In the genomic region with DNA sequence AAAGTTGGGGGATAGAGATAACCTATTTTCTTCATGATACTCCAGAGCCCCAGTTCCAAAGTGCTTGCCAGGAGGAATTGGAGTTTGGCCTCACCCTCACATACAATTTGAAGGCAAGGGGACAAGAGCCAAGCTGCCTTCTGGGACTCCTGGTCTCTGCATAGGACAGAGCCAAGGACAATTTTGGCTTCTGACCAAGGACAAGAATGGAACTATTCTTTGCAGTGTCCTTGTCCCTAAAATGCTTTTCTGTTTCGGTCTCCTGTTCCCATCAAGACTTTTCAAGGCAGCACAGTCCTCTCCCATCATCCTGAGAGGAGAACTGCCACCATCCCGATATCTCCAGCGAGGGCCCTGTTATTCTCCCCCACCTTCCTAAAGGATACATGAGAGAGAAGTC, we compare ENCODE assay signal across 37 mouse cellular contexts. TPM values are rescaled to one million over a fixed set of nuclear protein-coding genes. Genes with fewer than 3 reads are reported as not detected.
DNase-seq lines count a peak whose midpoint lies in the region; ATAC-seq and TF ChIP-seq lines count a peak whose summit lies in the region.
"Had no signal": no experiment of that assay in that cellular context is flagged by ENCODE, and none has a peak within 500 bp of the region (broad histone marks: within the 10 kb centered on the region; RNA-seq: fewer than 3 reads in every experiment).

No protein-coding gene starts in this region.

- TF ChIP-seq CTCF in cerebellum, adult 2 months (IDR thresholded peaks at IDR 0.05; ENCODE audit: borderline replicate concordance, insufficient read depth, low read depth, low read length): no peak
- no peak for TF ChIP-seq CTCF in liver, postnatal 0 days (IDR thresholded peaks at IDR 0.05; ENCODE audit: low read depth)

- no peak overlapping the region for H3K9ac ChIP-seq in liver, postnatal 0 days (replicated peaks)
- H3K9ac ChIP-seq: embryonic facial prominence, embryonic 12.5 days; forebrain, embryonic 15.5 days; hindbrain, embryonic 12.5 days; intestine, embryonic 15.5 days; limb, embryonic 12.5 days; liver, embryonic 15.5 days; lung, embryonic 15.5 days; midbrain, embryonic 15.5 days; neural tube, embryonic 15.5 days had no signal

- no peak for TF ChIP-seq EP300 in liver, postnatal 0 days (IDR thresholded peaks at IDR 0.05; ENCODE audit: low read depth)

- H3K4me1 ChIP-seq in cerebellum, adult 2 months (ENCODE audit: control insufficient read depth, insufficient read depth, low read length): peaks cover 7% of the 10 kb centered on the region; the same call in 1 of the 2 replicates
- H3K4me1 ChIP-seq in liver, postnatal 0 days (ENCODE audit: insufficient read depth): no peaks in the 10 kb centered on the region
- H3K4me1 ChIP-seq: embryonic facial prominence, embryonic 12.5 days; forebrain, embryonic 10.5 days; forebrain, embryonic 15.5 days; hindbrain, embryonic 12.5 days; intestine, embryonic 15.5 days; limb, embryonic 12.5 days; liver, embryonic 15.5 days; lung, embryonic 15.5 days; midbrain, embryonic 10.5 days; midbrain, embryonic 15.5 days; neural tube, embryonic 15.5 days had no signal

- no peak overlapping the region for H3K4me3 ChIP-seq in cerebellum, adult 2 months (replicated peaks; ENCODE audit: insufficient read depth, low read depth, low read length)
- no peak overlapping the region for H3K4me3 ChIP-seq in liver, postnatal 0 days (ENCODE audit: low read depth, low read length)
- H3K4me3 ChIP-seq: embryonic facial prominence, embryonic 12.5 days; forebrain, embryonic 10.5 days; forebrain, embryonic 15.5 days; heart, adult 2 months; hindbrain, embryonic 12.5 days; intestine, embryonic 15.5 days; layer of hippocampus, adult 2 months; left cerebral cortex, adult 2 months; limb, embryonic 12.5 days; liver, embryonic 15.5 days; lung, embryonic 15.5 days; midbrain, embryonic 10.5 days; midbrain, embryonic 15.5 days; neural tube, embryonic 15.5 days had no signal

- peak; percentile 28 for DNase-seq in adrenal gland, adult 2 months
- no peak for DNase-seq in adrenal gland, adult 8-10 months
- DNase-seq in cerebellum, adult 2 months: peak; percentile 13 to 43
- DNase-seq in cerebellum, adult 11 months: no peak
- DNase-seq in heart, adult 9 months (ENCODE audit: low spot score in 2 of 2): peak; percentile 12 to 24
- DNase-seq in heart, postnatal 4 days: no peak
- DNase-seq in liver, postnatal 0 days: no peak
- DNase-seq: embryo, embryonic 11 days; gastrocnemius, postnatal 25 days; kidney, adult 2 months; kidney, postnatal 36 days; retina, postnatal 1 day; right cerebral cortex, postnatal 14 days; thymus, postnatal 14 days had no signal

- no peaks in the 10 kb centered on the region for H3K36me3 ChIP-seq in liver, postnatal 0 days (replicated peaks; ENCODE audit: insufficient read depth, low read length)
- H3K36me3 ChIP-seq: embryonic facial prominence, embryonic 12.5 days; forebrain, embryonic 10.5 days; forebrain, embryonic 15.5 days; G1E; hindbrain, embryonic 12.5 days; intestine, embryonic 15.5 days; limb, embryonic 12.5 days; liver, embryonic 15.5 days; lung, embryonic 15.5 days; midbrain, embryonic 10.5 days; midbrain, embryonic 15.5 days; neural tube, embryonic 15.5 days had no signal

- no peak for ATAC-seq in liver, postnatal 0 days
- ATAC-seq: forebrain, embryonic 15.5 days; hindbrain, postnatal 0 days; intestine, embryonic 15.5 days; midbrain, embryonic 15.5 days had no signal

- 60% methylated on average over 3 of the region's 3 CpGs for WGBS in cerebellum, adult 2 months
- 88% methylated on average over 3 of the region's 3 CpGs for WGBS in liver, postnatal 0 days (ENCODE audit: insufficient replicate concordance)

- H3K9me3 ChIP-seq in liver, postnatal 0 days (ENCODE audit: low read length): no peaks in the 10 kb centered on the region
- H3K9me3 ChIP-seq: embryonic facial prominence, embryonic 12.5 days; forebrain, embryonic 10.5 days; forebrain, embryonic 15.5 days; G1E; hindbrain, embryonic 12.5 days; intestine, embryonic 15.5 days; limb, embryonic 12.5 days; liver, embryonic 15.5 days; lung, embryonic 15.5 days; midbrain, embryonic 10.5 days; midbrain, embryonic 15.5 days; neural tube, embryonic 15.5 days had no signal

- H3K27me3 ChIP-seq in cerebellum, adult 2 months (ENCODE audit: control insufficient read depth, insufficient read depth, low read length): no peaks in the 10 kb centered on the region
- no peaks in the 10 kb centered on the region for H3K27me3 ChIP-seq in liver, postnatal 0 days (ENCODE audit: insufficient read depth, low read length)
- H3K27me3 ChIP-seq: embryonic facial prominence, embryonic 12.5 days; forebrain, embryonic 15.5 days; hindbrain, embryonic 12.5 days; intestine, embryonic 15.5 days; limb, embryonic 12.5 days; liver, embryonic 15.5 days; lung, embryonic 15.5 days; midbrain, embryonic 15.5 days; neural tube, embryonic 15.5 days had no signal

- H3K4me2 ChIP-seq in liver, postnatal 0 days (ENCODE audit: low read depth, low read length): no peak overlapping the region
- H3K4me2 ChIP-seq: embryonic facial prominence, embryonic 12.5 days; forebrain, embryonic 15.5 days; hindbrain, embryonic 12.5 days; intestine, embryonic 15.5 days; limb, embryonic 12.5 days; liver, embryonic 15.5 days; lung, embryonic 15.5 days; midbrain, embryonic 15.5 days; neural tube, embryonic 15.5 days had no signal

- no peak for TF ChIP-seq POLR2A in cerebellum, adult 2 months (IDR thresholded peaks at IDR 0.05; ENCODE audit: borderline replicate concordance, insufficient read depth, low read length)

- H3K27ac ChIP-seq in cerebellum, adult 2 months (ENCODE audit: insufficient read depth, low read length): no peak overlapping the region
- no peak overlapping the region for H3K27ac ChIP-seq in liver, postnatal 0 days (ENCODE audit: low read depth)
- H3K27ac ChIP-seq: embryonic facial prominence, embryonic 12.5 days; forebrain, embryonic 10.5 days; forebrain, embryonic 15.5 days; heart, adult 2 months; hindbrain, embryonic 12.5 days; hindbrain, postnatal 0 days; intestine, embryonic 15.5 days; layer of hippocampus, adult 2 months; left cerebral cortex, adult 2 months; limb, embryonic 12.5 days; liver, embryonic 15.5 days; lung, embryonic 15.5 days; midbrain, embryonic 10.5 days; midbrain, embryonic 15.5 days; neural tube, embryonic 15.5 days had no signal

RNA-seq across cellular contexts. Expression of gene Dhrs2, which starts 8.2 kb away (rescaled TPM):
- total RNA-seq in adrenal gland, adult 2 months (2021): not detected
- polyA plus RNA-seq in adrenal gland, adult 2 months (2012; rRNA removed): not detected in 2 replicates
- total RNA-seq in adrenal gland, adult 8-10 months (2022): not detected
- 1.2 and 1.4 TPM in 2 replicates for polyA plus RNA-seq in cerebellum, adult 2 months (2012; rRNA removed)
- not detected for total RNA-seq in heart, postnatal 4 days (2021)
- not detected in 2 replicates for polyA plus RNA-seq in liver, postnatal 0 days (2015; fragmentation: Nextera tagmentation; extraction: Ambion mirVana)
- total RNA-seq: G1E; gastrocnemius, adult 18-20 months; gastrocnemius, postnatal 25 days; heart, adult 2 months; layer of hippocampus, adult 2 months; layer of hippocampus, postnatal 14 days; left cerebral cortex, adult 2 months; left cerebral cortex, postnatal 25 days; liver, adult 2 months; megakaryocyte progenitor cell, adult 5-6 weeks had no signal
- polyA plus RNA-seq: forebrain, embryonic 10.5 days; G1E; heart, postnatal 0 days; kidney, adult 2 months; liver, adult 2 months; liver, embryonic 15.5 days; lung, embryonic 15.5 days; midbrain, embryonic 10.5 days; small intestine, adult 2 months had no signal

Comparison
In these comparisons a context has a peak if more than half of its experiments do, and no peak if none do; other contexts are left out.
1. DNase-seq: peak in adrenal gland, adult 2 months (single experiment), cerebellum, adult 2 months (2 of 2) and heart, adult 9 months (2 of 2); none in adrenal gland, adult 8-10 months (single experiment), cerebellum, adult 11 months (single experiment), heart, postnatal 4 days (single experiment) and liver, postnatal 0 days (single experiment).